In genomic region chr7:143136561-143136960, GRCm38 (mm10) we compare ENCODE assay signal across 19 mouse cellular contexts. TPM values are rescaled to one million over a fixed set of nuclear protein-coding genes. Genes with fewer than 3 reads are reported as not detected.
DNase-seq lines count a peak whose midpoint lies in the region; ATAC-seq lines count a peak whose summit lies in the region.
"Had no signal": no experiment of that assay in that cellular context is flagged by ENCODE, and none has a peak within 500 bp of the region (broad histone marks: within the 10 kb centered on the region; RNA-seq: fewer than 3 reads in every experiment).

No protein-coding gene starts in this region.

- WGBS in lung, embryonic 16.5 days, result 39% methylated on average over 5 of the region's 5 CpGs
- 53% methylated on average over 5 of the region's 5 CpGs for WGBS in stomach, embryonic 15.5 days

- no peaks in the 10 kb centered on the region for H3K4me1 ChIP-seq in lung, embryonic 16.5 days (replicated peaks; ENCODE audit: control insufficient read depth, insufficient read depth, low read length)
- no peaks in the 10 kb centered on the region for H3K4me1 ChIP-seq in stomach, embryonic 15.5 days
- H3K4me1 ChIP-seq: forebrain, embryonic 15.5 days had no signal

- DNase-seq in adrenal gland, postnatal 25 days, result peak; percentile 19
- DNase-seq in adrenal gland, adult (ENCODE audit: inconsistent age in 2 of 2, low spot score in 1 of 2), result no peak
- peak; percentile 36 for DNase-seq in heart, postnatal 4 days
- no peak for DNase-seq in heart, adult 9 months (ENCODE audit: low spot score in 2 of 2)
- no peak for DNase-seq in lung, postnatal 14 days
- DNase-seq: cerebellum, adult 18-20 months; cerebellum, postnatal 25 days; embryo, embryonic 11 days; gastrocnemius, postnatal 14 days; kidney, postnatal 14 days; retina, postnatal 1 day had no signal

- H3K4me3 ChIP-seq in lung, embryonic 16.5 days (ENCODE audit: low read length), result no peak overlapping the region
- H3K4me3 ChIP-seq in stomach, embryonic 15.5 days (replicated peaks), result no peak overlapping the region
- H3K4me3 ChIP-seq: forebrain, embryonic 15.5 days; midbrain, embryonic 10.5 days had no signal

- no peaks in the 10 kb centered on the region for H3K9me3 ChIP-seq in lung, embryonic 16.5 days (ENCODE audit: control insufficient read depth, low read length)
- H3K9me3 ChIP-seq in stomach, embryonic 15.5 days, result no peaks in the 10 kb centered on the region
- H3K9me3 ChIP-seq: forebrain, embryonic 15.5 days; midbrain, embryonic 10.5 days had no signal

- peak; percentile 15; the same call in 1 of the 2 replicates for ATAC-seq in lung, embryonic 16.5 days (ENCODE audit: low read depth)
- ATAC-seq in stomach, embryonic 15.5 days (ENCODE audit: insufficient read depth, low FRiP score, low read depth), result 0 out of 2 replicates have a peak, but pooled peaks have one; percentile 5
- ATAC-seq: forebrain, embryonic 15.5 days had no signal

- no peak overlapping the region for H3K27ac ChIP-seq in lung, embryonic 16.5 days (ENCODE audit: low read length)
- H3K27ac ChIP-seq in stomach, embryonic 15.5 days, result no peak overlapping the region
- H3K27ac ChIP-seq: forebrain, embryonic 15.5 days; hindbrain, embryonic 14.5 days; macrophage; midbrain, embryonic 10.5 days had no signal

- no peaks in the 10 kb centered on the region for H3K36me3 ChIP-seq in lung, embryonic 16.5 days (ENCODE audit: control insufficient read depth, insufficient read depth, low read length)
- no peaks in the 10 kb centered on the region for H3K36me3 ChIP-seq in stomach, embryonic 15.5 days
- H3K36me3 ChIP-seq: forebrain, embryonic 15.5 days; midbrain, embryonic 10.5 days had no signal

- no peaks in the 10 kb centered on the region for H3K27me3 ChIP-seq in lung, embryonic 16.5 days (ENCODE audit: control insufficient read depth, insufficient read depth, low read depth, low read length)
- no peaks in the 10 kb centered on the region for H3K27me3 ChIP-seq in stomach, embryonic 15.5 days (replicated peaks)
- H3K27me3 ChIP-seq: forebrain, embryonic 15.5 days had no signal

- no peak overlapping the region for H3K9ac ChIP-seq in lung, embryonic 16.5 days (ENCODE audit: low read length)
- no peak overlapping the region for H3K9ac ChIP-seq in stomach, embryonic 15.5 days
- H3K9ac ChIP-seq: forebrain, embryonic 15.5 days; hindbrain, embryonic 14.5 days had no signal

- no peak overlapping the region for H3K4me2 ChIP-seq in lung, embryonic 16.5 days (ENCODE audit: low read depth, low read length)
- no peak overlapping the region for H3K4me2 ChIP-seq in stomach, embryonic 15.5 days
- H3K4me2 ChIP-seq: forebrain, embryonic 15.5 days; hindbrain, embryonic 14.5 days had no signal

RNA-seq across cellular contexts. Expression of gene Kcnq1, which starts 30.4 kb away (rescaled TPM):
- total RNA-seq in adrenal gland, postnatal 25 days (2021), result 3.5 and 3.6 TPM in 2 replicates
- total RNA-seq in heart, postnatal 4 days (2021), result 10 to 100 TPM; 51.7 to 55.3 TPM
- 7.1 and 9.6 TPM in 2 replicates for polyA plus RNA-seq in lung, embryonic 16.5 days (2015; fragmentation: Nextera tagmentation; extraction: Ambion mirVana)
- 9.1 and 13.2 TPM in 2 replicates for polyA plus RNA-seq in stomach, embryonic 15.5 days (2015; fragmentation: Nextera tagmentation; extraction: Ambion mirVana)

RNA-seq across cellular contexts. Expression of gene Trpm5, which starts 42.1 kb away (rescaled TPM):
- total RNA-seq in adrenal gland, postnatal 25 days (2021), result 0.24 TPM in 1 of 2 replicates, not detected in the other
- total RNA-seq in heart, postnatal 4 days (2021), result under 1 TPM; 0.74 to 0.93 TPM
- 3.9 and 4.8 TPM in 2 replicates for polyA plus RNA-seq in lung, embryonic 16.5 days (2015; fragmentation: Nextera tagmentation; extraction: Ambion mirVana)
- polyA plus RNA-seq in stomach, embryonic 15.5 days (2015; fragmentation: Nextera tagmentation; extraction: Ambion mirVana), result 14.1 and 16.0 TPM in 2 replicates
- total RNA-seq: left cerebral cortex, adult 18-20 months; left cerebral cortex, postnatal 36 days had no signal
- polyA plus RNA-seq: macrophage had no signal

Comparison
In these comparisons a context has a peak if more than half of its experiments do, and no peak if none do; other contexts are left out.
1. DNase-seq: peak in adrenal gland, postnatal 25 days (single experiment) and heart, postnatal 4 days (single experiment); none in adrenal gland, adult (0 of 2), heart, adult 9 months (0 of 2) and lung, postnatal 14 days (single experiment).
2. RNA of gene Kcnq1, which starts 30.4 kb away (total RNA-seq): 51.7 to 55.3 TPM in heart, postnatal 4 days; 3.5 to 3.6 TPM in adrenal gland, postnatal 25 days; every median in the first group is over 10 times any median in the second.